Mouse (Mus musculus) liver, embryonic 14.5 days (tissue): Measurements from ENCODE around the gene Ankib1. TPM values are rescaled to one million over a fixed set of nuclear protein-coding genes. Genes with fewer than 3 reads are reported as not detected.
A peak's percentile ranks its signal among the peaks of the same experiment; 100 is the strongest.
"Not testable (repeated sequence)": the region's sequence is repeated elsewhere in the genome, so short reads cannot be mapped to it uniquely, and the experiment has no call there.

ENCODE experiments used
- ATAC-seq: fragments of 200-750 bp; cut with Nextera tagmentation; 2 replicates; pipeline ENCODE4 v1.8.0; 2017; ENCODE audit warnings: moderate number of reproducible peaks, mild to moderate bottlenecking, moderate library complexity; ENCODE audit not compliant: insufficient read depth
- DNase-seq, 3 experiments: peaks; one replicate each; pipeline ENCODE4 v3.0.0-alpha.2; 2012 to 2013; ENCODE audit warnings: low read depth in 3 of 3, low spot score in 3 of 3
- H3K27ac ChIP-seq: fragments of 300-500 bp; sonication (generic); 2 replicates; pipeline ENCODE4 v1.5.1; 2014; ENCODE audit warnings: moderate library complexity, mild to moderate bottlenecking, control low read depth, inconsistent platforms
- H3K27me3 ChIP-seq: fragments of 300-500 bp; sonication (generic); 2 replicates; pipeline ENCODE4 v1.6.1; 2014; ENCODE audit warnings: mild to moderate bottlenecking, low read length, moderate library complexity; ENCODE audit not compliant: control insufficient read depth, insufficient read depth
- H3K36me3 ChIP-seq: fragments of 300-500 bp; sonication (generic); replicated peaks from 2 replicates; pipeline ENCODE4 v1.6.1; 2014; ENCODE audit warnings: low read depth; ENCODE audit not compliant: control insufficient read depth, insufficient read depth
- H3K4me1 ChIP-seq, 2 experiments: fragments of 200-500 bp in 1 of 2; fragments of 300-500 bp in 1 of 2; sonication (generic) in 1 of 2; replicated peaks; 2 replicates each; pipeline ENCODE4 v1.6.1; 2012 to 2014; ENCODE audit warnings: antibody characterized with exemption in 1 of 2, inconsistent platforms in 1 of 2, low read length in 1 of 2; ENCODE audit not compliant: control insufficient read depth in 2 of 2, insufficient read depth in 2 of 2
- H3K4me2 ChIP-seq: fragments of 300-500 bp; sonication (generic); 2 replicates; pipeline ENCODE4 v1.6.1; 2014; ENCODE audit warnings: low read depth, mild to moderate bottlenecking, control low read depth, moderate library complexity
- H3K4me3 ChIP-seq, 2 experiments: fragments of 200-500 bp in 1 of 2; fragments of 300-500 bp in 1 of 2; sonication (generic) in 1 of 2; 2 replicates each; pipeline ENCODE4 v1.5.1; 2012 to 2014; ENCODE audit warnings: low read depth in 2 of 2, low read length in 2 of 2, mild to moderate bottlenecking in 2 of 2, control low read depth in 1 of 2, inconsistent platforms in 1 of 2, moderate library complexity in 1 of 2; ENCODE audit not compliant: insufficient read depth in 1 of 2
- H3K9ac ChIP-seq: fragments of 300-500 bp; sonication (generic); replicated peaks from 2 replicates; pipeline ENCODE4 v1.6.1; 2014; ENCODE audit warnings: mild to moderate bottlenecking, control low read depth, moderate library complexity
- H3K9me3 ChIP-seq: fragments of 300-500 bp; sonication (generic); 2 replicates; pipeline ENCODE4 v1.6.1; 2016; ENCODE audit warnings: low read length, mixed read lengths; ENCODE audit not compliant: control insufficient read depth
- CTCF ChIP-seq: IDR thresholded peaks from 2 replicates; pipeline ENCODE4 v1.5.1; 2016; ENCODE audit warnings: antibody characterized with exemption, low read depth, control low read depth
- EP300 ChIP-seq: IDR thresholded peaks from 2 replicates; pipeline ENCODE4 v1.6.1; 2016; ENCODE audit warnings: antibody characterized with exemption, low read depth
- WGBS: fragments of 180-500 bp; shearing (Covaris S2); extraction: QIAGEN DNeasy Blood & Tissue Kit; methylation state at CpG from one replicate; pipeline ENCODE4 v1.1.7; 2014; ENCODE audit not compliant: insufficient replicate concordance; 5-methylcytosine and 5-hydroxymethylcytosine counted together
- polyA plus RNA-seq, 2 experiments: library from polyadenylated mRNA; depleted of rRNA in 1 of 2; stranded (reverse) in 1 of 2; unstranded in 1 of 2; fragments of >200 nt; fragmentation: Nextera tagmentation in 1 of 2; extraction: Ambion mirVana in 1 of 2; gene quantifications; 2 replicates each; pipeline versions ENCODE4 v1.2.1 to v1.2.3; 2012 to 2014

Gene Ankib1
- polyA plus RNA-seq, 2 experiments, result 3.1 to 3.8 TPM

DNA sequence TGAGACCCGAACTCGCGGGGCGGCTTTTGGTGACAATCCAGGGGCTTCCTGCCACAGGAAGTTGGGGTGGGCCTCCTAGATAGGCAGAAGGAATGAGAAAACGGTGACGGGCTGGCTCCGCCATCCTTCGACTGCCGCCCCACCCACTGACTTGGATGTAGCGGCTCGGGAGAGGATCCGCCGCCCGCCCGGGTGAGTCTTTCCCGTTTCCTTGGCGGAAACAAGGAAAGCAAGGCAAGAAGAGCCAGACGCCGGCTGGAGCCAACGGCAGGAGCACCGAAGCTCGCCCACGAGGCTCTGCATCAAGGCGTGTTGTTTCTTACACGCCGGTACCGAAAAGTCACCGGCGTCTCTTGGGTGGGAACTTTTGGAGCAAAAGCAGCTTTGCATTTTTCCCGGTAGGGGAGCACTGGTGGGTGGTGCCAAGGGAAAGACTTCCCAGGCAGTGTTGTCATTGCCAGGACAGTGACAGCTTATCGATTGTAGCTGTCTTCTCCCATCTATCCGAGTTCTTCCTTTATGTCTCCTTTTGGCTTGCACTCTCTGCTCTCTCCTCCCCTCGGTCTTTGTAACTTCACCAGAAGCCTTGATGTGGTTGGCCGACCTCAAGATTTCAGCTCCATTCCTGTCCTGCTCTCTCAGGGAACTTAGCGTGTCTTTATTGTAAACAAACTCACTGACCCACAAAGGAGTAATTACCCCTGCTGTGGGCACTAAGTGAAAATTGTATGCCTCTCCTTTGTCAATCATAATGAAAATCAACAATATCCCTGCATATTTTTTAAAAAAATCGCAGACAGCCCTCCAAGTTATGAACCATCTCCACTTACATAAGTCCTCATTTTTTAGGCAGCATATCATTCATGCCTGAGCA, 804 bp upstream of the Ankib1 start:
- H3K4me3 ChIP-seq, result peak overlapping the region; percentile 87 to 97
- TF ChIP-seq EP300 (no peak), CTCF (no peak)
- H3K4me2 ChIP-seq, result peak overlapping the region; percentile 96
- H3K27me3 ChIP-seq, result no peaks in the 10 kb centered on the region
- H3K27ac ChIP-seq, result peak overlapping the region; percentile 93
- ATAC-seq, result peak; percentile 76
- no peaks in the 10 kb centered on the region; the same call in 1 of the 2 replicates for H3K36me3 ChIP-seq
- DNase-seq, result peak; percentile 25 to 58 (median 43)
- peaks cover 14 to 15% of the 10 kb centered on the region in 2 experiments for H3K4me1 ChIP-seq
- WGBS, result under 1% methylated on average over 36 of the region's 36 CpGs
- peak overlapping the region; percentile 82 for H3K9ac ChIP-seq
- no peaks in the 10 kb centered on the region for H3K9me3 ChIP-seq

DNA sequence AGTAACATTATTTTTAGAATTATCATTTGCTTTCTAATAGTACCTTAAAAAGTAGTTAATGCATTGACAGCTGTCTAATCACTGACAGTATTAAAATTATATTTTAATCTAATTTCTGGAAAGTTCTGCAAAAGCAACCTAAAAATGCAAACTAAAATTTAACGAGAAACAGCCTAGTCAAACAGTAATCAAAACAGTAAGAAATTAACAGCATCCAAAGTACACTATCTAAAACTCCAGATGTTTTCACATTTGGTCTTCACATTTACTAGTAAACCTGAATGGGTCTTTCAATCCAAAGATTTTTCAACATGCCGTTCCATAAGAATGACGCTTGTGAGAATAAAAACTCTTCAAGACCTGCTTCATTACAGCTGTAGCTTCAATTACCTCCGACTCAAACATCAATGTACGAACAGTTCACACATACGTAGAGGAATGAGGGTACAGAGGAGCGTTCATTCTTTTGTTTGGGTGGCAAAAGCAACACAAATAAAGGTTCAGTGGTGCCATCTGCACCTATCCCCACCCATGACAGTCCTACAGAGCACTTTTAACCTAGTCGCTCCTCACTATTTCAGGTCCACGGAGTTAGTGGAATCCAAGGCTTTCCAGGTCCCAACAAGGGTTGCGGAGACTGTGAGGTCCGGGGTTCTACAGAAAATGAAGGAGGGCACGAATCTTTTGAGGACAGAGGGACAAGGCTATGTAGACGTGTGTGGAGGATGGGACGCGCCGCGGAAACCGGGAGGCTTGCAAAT, 873 bp downstream of the Ankib1 start:
- no peaks in the 10 kb centered on the region for H3K9me3 ChIP-seq
- DNase-seq, result peak in 2 of 3 experiments; percentile 2 to 10
- 4% methylated on average over 18 of the region's 18 CpGs for WGBS
- peaks cover 14 to 15% of the 10 kb centered on the region in 2 experiments for H3K4me1 ChIP-seq
- H3K36me3 ChIP-seq, result no peaks in the 10 kb centered on the region
- peak overlapping the region; percentile 87 to 97 for H3K4me3 ChIP-seq
- H3K27me3 ChIP-seq, result no peaks in the 10 kb centered on the region
- peak overlapping the region; percentile 93 for H3K27ac ChIP-seq
- peak overlapping the region; percentile 82 for H3K9ac ChIP-seq
- TF ChIP-seq EP300 (no peak), CTCF (no peak)
- peak; percentile 0; the same call in 1 of the 2 replicates for ATAC-seq
- H3K4me2 ChIP-seq, result peak overlapping the region; percentile 96

DNA sequence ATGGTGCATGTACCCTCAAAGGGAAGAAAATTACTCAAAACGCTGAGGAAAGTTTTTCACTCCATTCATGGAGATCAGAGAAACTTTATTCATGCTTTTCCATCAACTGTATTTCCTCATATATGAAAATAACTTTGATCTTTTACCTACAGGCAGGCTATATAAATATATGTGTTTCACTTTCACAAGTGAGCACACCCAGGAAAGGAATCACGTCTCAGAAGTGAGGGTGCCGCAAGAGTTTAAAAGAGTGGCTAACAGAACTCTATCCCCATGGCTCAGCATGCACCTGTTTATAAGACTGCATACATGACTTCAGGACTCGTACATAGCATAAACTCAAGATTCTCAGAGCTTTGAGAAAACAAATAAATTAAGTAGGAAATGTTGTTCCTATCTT, 1.8 kb downstream of the Ankib1 start:
- no peak for TF ChIP-seq EP300
- 60% methylated on average over 4 of the region's 4 CpGs for WGBS
- no peak overlapping the region for H3K27ac ChIP-seq
- H3K9me3 ChIP-seq, result no peaks in the 10 kb centered on the region
- no peaks in the 10 kb centered on the region for H3K27me3 ChIP-seq
- DNase-seq (no peak), ATAC-seq (no peak)
- H3K36me3 ChIP-seq, result no peaks in the 10 kb centered on the region
- H3K9ac ChIP-seq, result no peak overlapping the region
- H3K4me2 ChIP-seq, result peak overlapping the region; percentile 57
- H3K4me3 ChIP-seq, result 0 out of 4 replicates have a peak overlapping the region, but pooled peaks of 1 of the 2 experiments have one; percentile 6
- peaks cover 14 to 15% of the 10 kb centered on the region in 2 experiments for H3K4me1 ChIP-seq

DNA sequence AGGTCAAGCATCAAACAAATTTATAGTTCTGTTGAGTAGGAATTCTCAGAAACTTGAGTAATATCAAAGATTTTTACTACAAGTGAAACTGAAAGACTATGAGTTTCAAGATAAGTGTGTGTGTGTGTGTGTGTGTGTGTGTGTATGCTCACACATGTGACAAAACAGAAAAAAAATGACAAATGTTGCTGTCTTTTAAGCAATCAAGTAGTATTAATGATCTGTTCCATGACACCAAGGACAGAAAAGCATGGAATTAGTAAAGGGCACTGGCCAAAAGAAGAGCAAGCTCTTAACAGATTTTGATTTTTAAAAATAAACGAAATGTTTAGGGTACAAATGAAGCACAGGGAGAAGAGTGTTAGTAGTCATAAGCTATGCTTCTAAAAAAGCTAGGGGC, 2.7 kb downstream of the Ankib1 start:
- no peaks in the 10 kb centered on the region for H3K27me3 ChIP-seq
- no peaks in the 10 kb centered on the region for H3K36me3 ChIP-seq
- no peaks in the 10 kb centered on the region for H3K9me3 ChIP-seq
- no peak overlapping the region for H3K4me3 ChIP-seq
- H3K27ac ChIP-seq, result no peak overlapping the region
- TF ChIP-seq EP300 (no peak), CTCF (no peak)
- H3K4me1 ChIP-seq, result peaks cover 14 to 15% of the 10 kb centered on the region in 2 experiments
- 68% methylated on average over 1 of the region's 1 CpGs for WGBS
- no peak overlapping the region for H3K9ac ChIP-seq
- H3K4me2 ChIP-seq, result no peak overlapping the region
- no peak for DNase-seq
- no peak for ATAC-seq

DNA sequence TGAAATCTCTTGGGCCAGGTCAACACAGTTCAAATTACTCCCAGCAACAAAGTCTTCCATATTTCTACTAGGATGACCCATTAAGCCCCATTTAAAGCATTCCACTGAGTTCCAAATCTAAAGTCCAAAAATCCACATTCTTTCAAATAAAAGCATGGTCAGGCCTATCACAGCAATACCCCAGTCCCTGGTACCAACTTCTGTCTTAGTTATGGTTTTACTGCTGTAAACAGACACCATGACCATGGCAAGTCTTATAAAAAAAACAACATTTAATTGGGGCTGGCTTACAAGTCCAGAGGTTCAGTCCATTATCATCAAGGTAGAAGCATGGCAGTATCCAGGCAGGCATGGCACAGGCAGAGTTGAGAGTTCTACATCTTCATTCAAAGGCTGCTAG, 4.1 kb downstream of the Ankib1 start:
- H3K4me1 ChIP-seq, result peaks cover 9 to 15% of the 10 kb centered on the region in 2 experiments
- not testable (repeated sequence) for H3K4me2 ChIP-seq, H3K27ac ChIP-seq, H3K36me3 ChIP-seq, ATAC-seq, H3K27me3 ChIP-seq, H3K9ac ChIP-seq, H3K9me3 ChIP-seq, H3K4me3 ChIP-seq, DNase-seq

DNA sequence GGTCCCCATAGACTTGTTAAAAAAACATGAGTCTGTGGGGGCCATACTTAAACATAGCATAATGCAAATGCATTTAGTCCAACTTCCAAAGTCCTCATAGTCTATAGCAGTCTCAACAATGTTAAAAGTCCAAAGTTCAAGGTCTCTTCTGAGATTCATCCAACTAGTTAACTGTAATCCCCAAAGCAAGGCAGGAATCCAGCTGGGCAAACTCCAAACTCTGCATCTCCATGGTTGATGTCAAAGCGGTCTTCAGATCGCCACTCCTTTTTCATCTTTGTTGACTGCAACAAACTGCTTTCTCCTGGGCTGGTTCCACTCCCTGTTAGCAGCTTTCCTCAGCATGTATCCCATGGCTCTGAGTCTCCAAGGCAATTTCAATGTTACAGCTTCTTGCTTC, 5.6 kb downstream of the Ankib1 start:
- not testable (repeated sequence) for H3K27me3 ChIP-seq

More for the DNA sequence above, 5.6 kb downstream of the Ankib1 start:
- H3K4me2 ChIP-seq, H3K4me3 ChIP-seq, ATAC-seq, H3K9me3 ChIP-seq, DNase-seq, H3K9ac ChIP-seq, H3K27ac ChIP-seq, H3K36me3 ChIP-seq: not testable (repeated sequence)
- 81% methylated on average over 2 of the region's 2 CpGs for WGBS
- peaks cover 9 to 15% of the 10 kb centered on the region in 2 experiments for H3K4me1 ChIP-seq
